14 mouse cellular contexts compared by ENCODE assay signal in genomic region chr13:63957098-63957497, GRCm38 (mm10).
DNase-seq lines count a peak whose midpoint lies in the region; ATAC-seq and TF ChIP-seq lines count a peak whose summit lies in the region.
"Had no signal": no experiment of that assay in that cellular context is flagged by ENCODE, and none has a peak within 500 bp of the region (broad histone marks: within the 10 kb centered on the region; RNA-seq: fewer than 3 reads in every experiment).

No protein-coding gene starts in this region.

- peak; percentile 1 for DNase-seq in layer of hippocampus, adult 18-20 months (ENCODE audit: low spot score in 2 of 2)
- no peak for DNase-seq in layer of hippocampus, adult 9-10 months (ENCODE audit: low spot score)
- DNase-seq in MN1 (ENCODE audit: low spot score) = peak; percentile 11
- peak; percentile 9 to 23 for DNase-seq in layer of hippocampus, postnatal 10 days (ENCODE audit: low spot score in 2 of 2)
- no peak for DNase-seq in cerebellum, adult 9-11 months
- DNase-seq: cerebellum, adult 11-12 months; gastrocnemius, adult 2 months; heart, postnatal 14 days; thymus, postnatal 14 days had no signal

- no peak overlapping the region for H3K27ac ChIP-seq in intestine, postnatal 0 days (ENCODE audit: low read depth, low read length)
- no peak overlapping the region for H3K27ac ChIP-seq in hindbrain, embryonic 12.5 days
- H3K27ac ChIP-seq: gastrocnemius, adult 2 months; midbrain, embryonic 10.5 days had no signal

- 0 out of 2 replicates have a peak, but pooled peaks have one; percentile 10 for ATAC-seq in intestine, postnatal 0 days
- ATAC-seq in monocyte, adult 5-6 weeks (replicated peaks; ENCODE audit: insufficient number of reproducible peaks, low FRiP score, low TSS enrichment, poor library complexity, severe bottlenecking) = no peak
- ATAC-seq in hindbrain, embryonic 12.5 days (ENCODE audit: low FRiP score) = no peak
- ATAC-seq: activated CD4-positive, CD25-positive, alpha-beta regulatory T cell, adult 4 months had no signal

- no peaks in the 10 kb centered on the region for H3K36me3 ChIP-seq in intestine, postnatal 0 days (ENCODE audit: control insufficient read depth, insufficient read depth)
- H3K36me3 ChIP-seq in hindbrain, embryonic 12.5 days = no peaks in the 10 kb centered on the region
- H3K36me3 ChIP-seq: midbrain, embryonic 10.5 days had no signal

- no peak for TF ChIP-seq CTCF in intestine, postnatal 0 days (IDR thresholded peaks at IDR 0.05; ENCODE audit: low read depth)

- no peaks in the 10 kb centered on the region for H3K27me3 ChIP-seq in intestine, postnatal 0 days (replicated peaks; ENCODE audit: control insufficient read depth, insufficient read depth, low read length)
- H3K27me3 ChIP-seq in hindbrain, embryonic 12.5 days = no peaks in the 10 kb centered on the region

- no peak overlapping the region for H3K9ac ChIP-seq in intestine, postnatal 0 days (ENCODE audit: low read depth, low read length)
- H3K9ac ChIP-seq in hindbrain, embryonic 12.5 days = no peak overlapping the region

- H3K4me1 ChIP-seq in intestine, postnatal 0 days (replicated peaks; ENCODE audit: control insufficient read depth, insufficient read depth, low read length) = no peaks in the 10 kb centered on the region; the same call in 1 of the 2 replicates
- H3K4me1 ChIP-seq in hindbrain, embryonic 12.5 days = peaks cover 8% of the 10 kb centered on the region; the same call in 1 of the 2 replicates

- WGBS in intestine, postnatal 0 days = 10% methylated on average over 5 of the region's 5 CpGs
- WGBS in hindbrain, embryonic 12.5 days = 55% methylated on average over 5 of the region's 5 CpGs

- no peak overlapping the region for H3K4me2 ChIP-seq in intestine, postnatal 0 days (replicated peaks; ENCODE audit: low read depth)
- H3K4me2 ChIP-seq in hindbrain, embryonic 12.5 days (replicated peaks) = no peak overlapping the region

- H3K9me3 ChIP-seq in intestine, postnatal 0 days (ENCODE audit: control insufficient read depth) = no peaks in the 10 kb centered on the region
- peaks cover 5% of the 10 kb centered on the region; the same call in 1 of the 2 replicates for H3K9me3 ChIP-seq in hindbrain, embryonic 12.5 days (replicated peaks)
- H3K9me3 ChIP-seq: midbrain, embryonic 10.5 days had no signal

- no peak overlapping the region for H3K4me3 ChIP-seq in intestine, postnatal 0 days (ENCODE audit: low read depth, low read length)
- no peak overlapping the region for H3K4me3 ChIP-seq in hindbrain, embryonic 12.5 days
- H3K4me3 ChIP-seq: gastrocnemius, adult 2 months; midbrain, embryonic 10.5 days had no signal

Comparison
In these comparisons a context has a peak if more than half of its experiments do, and no peak if none do; other contexts are left out.
1. DNase-seq: peak in layer of hippocampus, adult 18-20 months (2 of 2), MN1 (single experiment) and layer of hippocampus, postnatal 10 days (2 of 2); none in layer of hippocampus, adult 9-10 months (single experiment) and cerebellum, adult 9-11 months (single experiment).